Mouse (Mus musculus) testis, adult 2 months (tissue): ENCODE measurements around the gene Drd1. TPM values are rescaled to one million over a fixed set of nuclear protein-coding genes. Genes with fewer than 3 reads are reported as not detected.

Experiments used
- H3K27ac ChIP-seq: fragments of 200-500 bp; 2 replicates; pipeline ENCODE4 v1.5.1; 2012; ENCODE audit warnings: low read depth, low read length; ENCODE audit not compliant: control insufficient read depth, insufficient read depth
- H3K27me3 ChIP-seq: fragments of 200-500 bp; 2 replicates; pipeline ENCODE4 v1.6.1; 2012; ENCODE audit warnings: mild to moderate bottlenecking, low read length, moderate library complexity; ENCODE audit not compliant: control insufficient read depth, insufficient read depth
- H3K36me3 ChIP-seq: fragments of 200-500 bp; 2 replicates; pipeline ENCODE4 v1.6.1; 2012; ENCODE audit warnings: mild to moderate bottlenecking, low read length; ENCODE audit not compliant: control insufficient read depth, insufficient read depth
- H3K4me1 ChIP-seq: fragments of 200-500 bp; 2 replicates; pipeline ENCODE4 v1.6.1; 2012; ENCODE audit warnings: low read length; ENCODE audit not compliant: control insufficient read depth, insufficient read depth
- H3K4me3 ChIP-seq: fragments of 200-500 bp; 2 replicates; pipeline ENCODE4 v1.5.1; 2012; ENCODE audit warnings: low read depth, mild to moderate bottlenecking, low read length, moderate library complexity, mixed read lengths; ENCODE audit not compliant: control insufficient read depth
- CTCF ChIP-seq: fragments of 200-500 bp; IDR thresholded peaks from 2 replicates; pipeline ENCODE4 v1.5.1; 2012; ENCODE audit warnings: low read depth, mild to moderate bottlenecking, inconsistent platforms, low read length, moderate library complexity; ENCODE audit not compliant: control insufficient read depth, insufficient read depth, insufficient replicate concordance
- POLR2A ChIP-seq: fragments of 200-500 bp; IDR thresholded peaks from 2 replicates; pipeline ENCODE4 v1.6.1; 2012; ENCODE audit warnings: low read depth, mild to moderate bottlenecking, inconsistent platforms, low read length, moderate library complexity; ENCODE audit not compliant: control insufficient read depth
- polyA plus RNA-seq: library from polyadenylated mRNA; depleted of rRNA; stranded (reverse); fragments of >200 nt; gene quantifications from 2 replicates; pipeline ENCODE4 v1.2.3, GENCODE M21; 2012

The Drd1 gene
- polyA plus RNA-seq, 1 experiment: 0.02 TPM

- Histone ChIP-seq H3K36me3 (no peaks in the 10 kb centered on the region), H3K4me1 (no peaks in the 10 kb centered on the region), H3K4me3 (no peak overlapping the region), H3K27ac (no peak overlapping the region), H3K27me3 (no peaks in the 10 kb centered on the region)
- TF ChIP-seq CTCF: no peak
- TF ChIP-seq POLR2A: no peak
Measured at GRCm38 (mm10) chr13:54079782-54080759, 24.6 kb upstream of the Drd1 start.

GRCm38 (mm10) chr13:54077470-54078174 lies 22.1 kb upstream of the Drd1 start:
- TF ChIP-seq POLR2A: no peak
- TF ChIP-seq CTCF: no peak
- no peak overlapping the region for H3K27ac ChIP-seq
- no peaks in the 10 kb centered on the region for H3K4me1 ChIP-seq
- no peaks in the 10 kb centered on the region for H3K36me3 ChIP-seq
- H3K4me3 ChIP-seq: no peak overlapping the region
- no peaks in the 10 kb centered on the region for H3K27me3 ChIP-seq

GRCm38 (mm10) chr13:54076762-54077460 lies 21.4 kb upstream of the Drd1 start:
- Histone ChIP-seq H3K27me3 (no peaks in the 10 kb centered on the region), H3K4me1 (peaks cover 3% of the 10 kb centered on the region)

GRCm38 (mm10) chr13:54076051-54076450 lies 20.5 kb upstream of the Drd1 start:
- Histone ChIP-seq H3K4me3 (no peak overlapping the region), H3K36me3 (no peaks in the 10 kb centered on the region), H3K27me3 (no peaks in the 10 kb centered on the region), H3K27ac (no peak overlapping the region), H3K4me1 (peaks cover 5% of the 10 kb centered on the region)
- TF ChIP-seq CTCF (no peak), POLR2A (no peak)

More at GRCm38 (mm10) chr13:54076762-54077460, 21.4 kb upstream of the Drd1 start:
- no peak overlapping the region for H3K27ac ChIP-seq
- TF ChIP-seq POLR2A (no peak), CTCF (no peak)
- no peak overlapping the region for H3K4me3 ChIP-seq
- no peaks in the 10 kb centered on the region for H3K36me3 ChIP-seq

GRCm38 (mm10) chr13:54075416-54075815 lies 19.9 kb upstream of the Drd1 start:
- H3K27me3 ChIP-seq: no peaks in the 10 kb centered on the region
- H3K36me3 ChIP-seq: no peaks in the 10 kb centered on the region
- no peak overlapping the region for H3K27ac ChIP-seq
- TF ChIP-seq CTCF (no peak), POLR2A (no peak)
- H3K4me1 ChIP-seq: peaks cover 5% of the 10 kb centered on the region
- no peak overlapping the region for H3K4me3 ChIP-seq

GRCm38 (mm10) chr13:54073491-54073890 lies 18.0 kb upstream of the Drd1 start:
- H3K27ac ChIP-seq: no peak overlapping the region
- no peaks in the 10 kb centered on the region for H3K36me3 ChIP-seq
- H3K4me1 ChIP-seq: peaks cover 5% of the 10 kb centered on the region
- TF ChIP-seq POLR2A (no peak), CTCF (no peak)
- H3K4me3 ChIP-seq: no peak overlapping the region
- no peaks in the 10 kb centered on the region for H3K27me3 ChIP-seq

GRCm38 (mm10) chr13:54073066-54073465 lies 17.6 kb upstream of the Drd1 start:
- Histone ChIP-seq H3K36me3 (no peaks in the 10 kb centered on the region), H3K27ac (no peak overlapping the region), H3K4me3 (no peak overlapping the region), H3K4me1 (peaks cover 5% of the 10 kb centered on the region), H3K27me3 (no peaks in the 10 kb centered on the region)
- TF ChIP-seq CTCF (no peak), POLR2A (no peak)
